Mouse (Mus musculus) kidney, postnatal 0 days (tissue): Measurements from ENCODE around the gene Vmn1r36. TPM values are rescaled to one million over a fixed set of nuclear protein-coding genes. Genes with fewer than 3 reads are reported as not detected.
"Not testable (repeated sequence)": the region's sequence is repeated elsewhere in the genome, so short reads cannot be mapped to it uniquely, and the experiment has no call there.

ENCODE experiments used
- ATAC-seq: fragments of 200-750 bp; cut with Nextera tagmentation; replicated peaks from 2 replicates; pipeline ENCODE4 v1.8.0; 2017; ENCODE audit warnings: low read depth, moderate number of reproducible peaks, moderate TSS enrichment, moderate library complexity; ENCODE audit not compliant: low FRiP score
- DNase-seq: peaks from one replicate; pipeline ENCODE4 v3.0.0-alpha.2; 2016; ENCODE audit warnings: low spot score
- H3K27ac ChIP-seq: fragments of 300-500 bp; sonication (generic); 2 replicates; pipeline ENCODE4 v1.5.1; 2014; ENCODE audit warnings: mild to moderate bottlenecking
- H3K27me3 ChIP-seq: fragments of 300-500 bp; sonication (generic); 2 replicates; pipeline ENCODE4 v1.6.1; 2014; ENCODE audit warnings: low read length, mixed read lengths; ENCODE audit not compliant: insufficient read depth
- H3K36me3 ChIP-seq: fragments of 300-500 bp; sonication (generic); 2 replicates; pipeline ENCODE4 v1.6.1; 2014; ENCODE audit warnings: low read length, mixed read lengths; ENCODE audit not compliant: insufficient read depth
- H3K4me1 ChIP-seq: fragments of 300-500 bp; sonication (generic); replicated peaks from 2 replicates; pipeline ENCODE4 v1.6.1; 2014; ENCODE audit warnings: antibody characterized with exemption, low read length, mixed read lengths; ENCODE audit not compliant: insufficient read depth
- H3K4me2 ChIP-seq: fragments of 300-500 bp; sonication (generic); 2 replicates; pipeline ENCODE4 v1.6.1; 2014; ENCODE audit warnings: mild to moderate bottlenecking, low read length, moderate library complexity, mixed read lengths
- H3K4me3 ChIP-seq: fragments of 300-500 bp; sonication (generic); replicated peaks from 2 replicates; pipeline ENCODE4 v1.5.1; 2014; ENCODE audit warnings: low read depth, low read length
- H3K9ac ChIP-seq: fragments of 300-500 bp; sonication (generic); 2 replicates; pipeline ENCODE4 v1.6.1; 2014; ENCODE audit warnings: low read depth, low read length
- H3K9me3 ChIP-seq: fragments of 300-500 bp; sonication (generic); replicated peaks from 2 replicates; pipeline ENCODE4 v1.6.1; 2016; ENCODE audit warnings: low read length, inconsistent platforms, mixed read lengths
- CTCF ChIP-seq: IDR thresholded peaks from 2 replicates; pipeline ENCODE4 v1.5.1; 2016; ENCODE audit warnings: antibody characterized with exemption, low read depth, mild to moderate bottlenecking, moderate library complexity
- WGBS: fragments of 180-500 bp; shearing (Covaris S2); extraction: QIAGEN DNeasy Blood & Tissue Kit; methylation state at CpG from one replicate; pipeline ENCODE4 v1.1.7; 2014; 5-methylcytosine and 5-hydroxymethylcytosine counted together
- polyA plus RNA-seq: library from polyadenylated mRNA; unstranded; fragments of >200 nt; fragmentation: Nextera tagmentation; extraction: Ambion mirVana; gene quantifications from 2 replicates; pipeline ENCODE4 v1.2.1, GENCODE M21; 2015

Gene Vmn1r36
- polyA plus RNA-seq: not detected in 2 replicates

DNA sequence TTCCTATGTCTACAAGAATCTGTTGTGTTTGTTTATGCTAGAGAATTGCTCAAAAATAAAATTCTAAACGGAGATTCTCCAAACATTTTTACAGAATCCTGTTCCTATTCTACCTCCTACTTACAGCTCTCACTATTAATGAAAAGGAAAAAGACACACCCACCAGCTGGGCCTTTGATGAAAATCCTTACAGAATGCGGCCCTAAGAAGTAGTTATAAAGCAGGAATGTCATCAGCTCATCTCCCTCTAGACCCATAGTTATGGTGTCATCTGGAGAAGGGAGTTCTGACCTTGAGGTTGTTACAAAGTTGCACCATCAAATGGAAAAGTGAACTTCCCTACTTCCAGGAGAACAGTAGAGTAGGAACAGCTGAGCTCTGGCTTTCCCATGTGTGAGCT is at the start of gene Vmn1r36:
Gene Vmn1r36 (minus strand): TSS at position 101 of the 400 bp plus-strand sequence.
- H3K9me3 ChIP-seq, H3K4me1 ChIP-seq, ATAC-seq, DNase-seq, H3K27ac ChIP-seq, H3K9ac ChIP-seq, H3K27me3 ChIP-seq, H3K4me2 ChIP-seq, H3K36me3 ChIP-seq, H3K4me3 ChIP-seq: not testable (repeated sequence)
- WGBS: 72% methylated on average over 2 of the region's 2 CpGs

DNA sequence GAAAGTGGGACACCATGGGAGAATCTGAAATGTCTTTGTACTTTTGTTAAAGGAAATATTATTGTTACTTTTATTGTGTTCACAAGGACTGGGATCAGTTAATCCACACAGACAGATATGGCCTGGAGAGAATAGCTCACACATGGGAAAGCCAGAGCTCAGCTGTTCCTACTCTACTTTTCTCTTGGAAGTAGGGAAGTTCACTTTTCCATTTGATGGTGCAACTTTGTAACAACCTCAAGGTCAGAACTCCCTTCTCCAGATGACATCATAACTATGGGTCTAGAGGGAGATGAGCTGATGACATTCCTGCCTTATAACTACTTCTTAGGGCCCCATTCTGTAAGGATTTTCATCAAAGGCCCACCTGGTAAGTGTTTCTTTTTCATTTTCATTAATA is 10.1 kb upstream of the Vmn1r36 start, which contains the start of gene Vmn1r37:
Gene Vmn1r37 (plus strand): TSS at position 301 of the 400 bp plus-strand sequence.
- not testable (repeated sequence) for DNase-seq, H3K4me3 ChIP-seq, H3K36me3 ChIP-seq, H3K27ac ChIP-seq, H3K4me2 ChIP-seq, H3K27me3 ChIP-seq, H3K9me3 ChIP-seq, H3K9ac ChIP-seq, H3K4me1 ChIP-seq, ATAC-seq

DNA sequence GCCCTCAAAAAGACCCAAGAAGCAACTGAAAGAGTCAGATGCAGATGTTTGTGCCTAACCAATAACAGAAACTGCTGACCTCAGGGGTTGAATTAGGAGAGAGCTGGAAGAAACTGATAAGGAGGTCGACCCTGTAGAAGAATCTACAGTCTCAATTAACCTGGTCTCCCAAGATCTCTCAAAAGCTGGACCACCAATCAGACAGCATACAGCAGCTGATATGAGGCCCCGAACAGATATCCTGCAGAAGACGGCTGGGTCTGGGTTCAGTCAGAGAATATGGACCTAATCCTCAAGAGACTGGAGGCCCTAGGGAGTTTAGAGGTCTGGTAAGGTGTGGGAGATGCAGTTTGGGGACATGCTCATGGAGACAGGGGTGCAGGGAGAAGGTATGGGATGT is 5.1 kb downstream of the Vmn1r36 start:
- no peak for ATAC-seq
- no peaks in the 10 kb centered on the region for H3K9me3 ChIP-seq
- WGBS: 83% methylated on average over 3 of the region's 3 CpGs
- TF ChIP-seq CTCF: no peak
- no peaks in the 10 kb centered on the region for H3K4me1 ChIP-seq
- no peak overlapping the region for H3K27ac ChIP-seq
- no peak overlapping the region for H3K4me2 ChIP-seq
- H3K27me3 ChIP-seq: no peaks in the 10 kb centered on the region
- H3K36me3 ChIP-seq: no peaks in the 10 kb centered on the region
- no peak overlapping the region for H3K9ac ChIP-seq
- H3K4me3 ChIP-seq: no peak overlapping the region
- no peak for DNase-seq

DNA sequence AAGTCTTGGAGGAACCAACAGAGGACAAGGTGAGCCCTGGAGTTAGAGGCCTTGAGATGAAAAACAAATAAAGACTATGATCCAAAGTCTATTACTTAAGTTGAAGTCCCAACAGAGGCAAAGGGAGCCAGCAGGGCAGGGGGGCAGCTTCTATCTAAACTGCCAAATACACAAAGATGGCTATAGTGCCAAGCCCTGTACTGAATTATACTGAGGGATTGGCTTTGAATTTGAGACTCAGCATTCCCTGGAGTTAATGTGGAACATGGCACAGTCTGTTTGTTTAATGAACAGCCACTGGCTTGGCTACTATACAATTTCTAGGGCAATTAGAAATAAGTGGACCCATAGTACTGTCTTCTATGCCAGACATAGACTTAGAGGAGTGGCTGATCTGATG is 10.1 kb downstream of the Vmn1r36 start:
- H3K9me3 ChIP-seq: no peaks in the 10 kb centered on the region
- no peak for TF ChIP-seq CTCF
- no peaks in the 10 kb centered on the region for H3K27me3 ChIP-seq
- H3K4me1 ChIP-seq: no peaks in the 10 kb centered on the region
- H3K4me2 ChIP-seq: no peak overlapping the region
- no peak overlapping the region for H3K9ac ChIP-seq
- H3K4me3 ChIP-seq: no peak overlapping the region
- H3K27ac ChIP-seq: no peak overlapping the region
- no peaks in the 10 kb centered on the region for H3K36me3 ChIP-seq
- ATAC-seq: no peak
- no peak for DNase-seq

DNA sequence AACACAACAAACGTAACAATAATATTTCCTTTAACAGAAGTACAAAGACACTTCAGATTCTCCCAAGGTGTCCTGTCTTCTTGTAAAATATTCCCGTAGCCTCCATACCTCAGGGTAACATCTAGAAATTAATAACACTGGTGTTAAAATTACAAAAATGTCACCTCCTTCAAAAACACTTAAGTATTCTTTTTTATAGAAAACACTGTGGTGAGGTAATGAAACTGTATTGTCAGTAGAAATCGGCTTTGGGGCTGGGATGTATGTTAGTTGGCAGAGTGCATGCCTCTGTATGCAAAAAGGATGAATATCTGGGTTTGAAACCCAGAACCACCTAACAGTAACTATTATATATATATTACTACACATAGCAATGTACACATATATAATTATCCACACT is 33.2 kb downstream of the Vmn1r36 start, which contains the start of gene Vmn1r35:
Gene Vmn1r35 (minus strand): TSS at position 101 of the 400 bp plus-strand sequence.
- no peaks in the 10 kb centered on the region for H3K36me3 ChIP-seq

More for the DNA sequence above, 33.2 kb downstream of the Vmn1r36 start, which contains the start of gene Vmn1r35:
- Histone ChIP-seq H3K4me3 (no peak within 1 kb of the TSS), H3K27ac (no peak within 1 kb of the TSS), H3K4me1 (no peaks in the 10 kb centered on the region), H3K4me2 (no peak within 1 kb of the TSS), H3K9me3 (no peaks in the 10 kb centered on the region), H3K9ac (no peak within 1 kb of the TSS), H3K27me3 (no peaks in the 10 kb centered on the region)
- ATAC-seq (no peak), DNase-seq (no peak)
- WGBS: 81% methylated on average over 3 of the region's 3 CpGs
- TF ChIP-seq CTCF: no peak

Other genes with a start within 250 kb of the Vmn1r36 start
- 68.9 and 69.7 TPM in 2 replicates for gene Mad2l1, start 183.8 kb downstream of the Vmn1r36 start, polyA plus RNA-seq
- gene Vmn1r32, start 159.1 kb downstream of the Vmn1r36 start, polyA plus RNA-seq: not detected in 2 replicates
- not detected in 2 replicates for gene Vmn1r33, start 100.9 kb downstream of the Vmn1r36 start, polyA plus RNA-seq
- not detected in 2 replicates for gene Vmn1r34, start 75.3 kb downstream of the Vmn1r36 start, polyA plus RNA-seq
- gene Vmn1r35, start 33.3 kb downstream of the Vmn1r36 start, polyA plus RNA-seq: not detected in 2 replicates
- gene Vmn1r37, start 10.2 kb upstream of the Vmn1r36 start, polyA plus RNA-seq: not detected in 2 replicates
- not detected in 2 replicates for gene Vmn1r38, start 63.5 kb upstream of the Vmn1r36 start, polyA plus RNA-seq
- gene Vmn1r39, start 91.4 kb upstream of the Vmn1r36 start, polyA plus RNA-seq: not detected in 2 replicates
- 144 and 152 TPM in 2 replicates for gene Gng12, start 177.2 kb upstream of the Vmn1r36 start, polyA plus RNA-seq